Mouse (Mus musculus): ENCODE results near the gene Tbx18.

Gene Tbx18

DNA sequence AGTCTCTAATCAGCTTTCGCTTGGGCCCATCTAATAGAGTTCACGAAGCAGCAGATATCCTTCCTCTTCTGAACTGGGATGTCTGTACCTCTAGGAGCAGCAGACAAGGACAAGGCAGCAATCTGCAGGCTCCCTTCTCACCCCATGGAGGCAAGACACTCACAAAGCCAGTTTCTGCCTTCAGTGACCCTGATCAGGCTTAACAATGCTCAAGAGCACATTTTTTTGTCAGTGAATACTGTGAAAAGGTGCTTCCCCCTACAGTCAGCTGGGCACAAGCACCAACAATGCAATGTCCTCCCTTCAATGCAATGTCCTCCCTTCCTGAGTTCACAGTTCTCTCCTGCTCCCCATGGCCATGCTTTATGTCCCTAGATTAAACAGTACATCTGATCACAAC lies 9.3 kb downstream of the Tbx18 start:
- no peak for DNase-seq (ENCODE audit: low read depth, low spot score)

- no peak for DNase-seq (ENCODE audit: low read depth, low spot score)
Observed at GRCm38 (mm10) chr9:87710360-87710759, 20.7 kb downstream of the Tbx18 start.

- DNase-seq (ENCODE audit: low read depth, low spot score), result no peak
Observed at GRCm38 (mm10) chr9:87708151-87708550, 22.9 kb downstream of the Tbx18 start.

- no peak for DNase-seq (ENCODE audit: low read depth, low spot score)
Observed at GRCm38 (mm10) chr9:87702267-87702666, 28.8 kb downstream of the Tbx18 start.

GRCm38 (mm10) chr9:87686981-87687380 lies 44.1 kb downstream of the Tbx18 start:
- DNase-seq (ENCODE audit: low read depth, low spot score), result no peak

GRCm38 (mm10) chr9:87682247-87682646 lies 48.8 kb downstream of the Tbx18 start:
- no peak for DNase-seq (ENCODE audit: low read depth, low spot score)
